Mouse (Mus musculus): Measurements from ENCODE around the gene Dgki. TPM values are rescaled to one million over a fixed set of nuclear protein-coding genes. Genes with fewer than 3 reads are reported as not detected.

Dgki gene
- total RNA-seq, 1 experiment: 0.94 TPM

DNA sequence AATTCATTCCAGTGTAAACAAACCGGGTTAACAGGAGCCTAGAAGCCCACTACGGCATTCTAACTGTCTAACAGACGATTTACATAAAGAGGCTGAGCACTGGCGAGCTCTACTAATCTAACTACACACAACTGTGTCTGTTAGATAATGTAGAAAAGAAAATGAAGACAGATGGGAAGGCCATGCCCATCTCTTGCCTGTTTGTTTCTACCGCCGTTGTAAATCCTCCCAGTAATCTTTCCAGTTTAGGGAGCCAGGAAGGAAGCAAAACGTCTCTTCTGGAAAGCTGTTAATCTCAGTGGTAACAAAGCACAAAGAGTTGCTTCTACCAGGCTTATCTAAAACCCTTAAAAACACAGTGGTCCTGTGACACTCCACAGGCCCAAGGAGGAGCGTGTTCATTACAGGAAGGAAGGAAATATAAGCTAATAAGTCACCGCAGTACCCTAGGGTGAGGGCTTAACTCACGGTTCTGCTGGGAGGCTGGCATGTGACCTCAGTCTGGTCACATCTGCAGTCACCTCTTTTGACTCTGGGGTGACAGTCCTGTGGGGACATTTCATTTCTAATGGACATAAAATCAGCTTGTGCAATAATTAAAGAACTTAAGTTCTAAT, 235.7 kb downstream of the Dgki start:
- Histone ChIP-seq H3K4me3 (ENCODE audit: insufficient read depth in 1 of 2, low read depth in 1 of 2, low read length in 2 of 2, poor library complexity in 1 of 2, severe bottlenecking in 1 of 2) (no peak overlapping the region), H3K9me3 (ENCODE audit: control insufficient read depth, insufficient read depth, low read depth, low read length) (no peaks in the 10 kb centered on the region), H3K4me1 (ENCODE audit: control insufficient read depth in 2 of 2, insufficient read depth in 2 of 2, low read length in 2 of 2, poor library complexity in 1 of 2) (no peaks in the 10 kb centered on the region), H3K36me3 (ENCODE audit: control insufficient read depth, insufficient read depth, low read length, poor library complexity, severe bottlenecking) (no peaks in the 10 kb centered on the region), H3K9ac (ENCODE audit: insufficient read depth, low read depth, low read length, poor library complexity, severe bottlenecking) (no peak overlapping the region), H3K27ac (ENCODE audit: insufficient read depth, low read depth, low read length, poor library complexity, severe bottlenecking) (no peak overlapping the region)
- TF ChIP-seq CHD2 (IDR thresholded peaks at IDR 0.05; ENCODE audit: low read depth, low read length) (no peak), ZNF384 (IDR thresholded peaks at IDR 0.05; ENCODE audit: low read depth, low read length) (no peak), MAFK (IDR thresholded peaks at IDR 0.05; ENCODE audit: insufficient read depth, low read depth, low read length) (no peak), ZC3H11A (IDR thresholded peaks at IDR 0.05; ENCODE audit: borderline replicate concordance, low read depth, low read length) (no peak), HCFC1 (IDR thresholded peaks at IDR 0.05; ENCODE audit: borderline replicate concordance, insufficient read depth, low read length) (no peak)
- in situ Hi-C loops (cut with MboI; ENCODE audit: low sequenced_read_pairs in 2 of 2, unreplicated experiment in 2 of 2): no loop called here
- DNase-seq (ENCODE audit: low read depth, low spot score): no peak

DNA sequence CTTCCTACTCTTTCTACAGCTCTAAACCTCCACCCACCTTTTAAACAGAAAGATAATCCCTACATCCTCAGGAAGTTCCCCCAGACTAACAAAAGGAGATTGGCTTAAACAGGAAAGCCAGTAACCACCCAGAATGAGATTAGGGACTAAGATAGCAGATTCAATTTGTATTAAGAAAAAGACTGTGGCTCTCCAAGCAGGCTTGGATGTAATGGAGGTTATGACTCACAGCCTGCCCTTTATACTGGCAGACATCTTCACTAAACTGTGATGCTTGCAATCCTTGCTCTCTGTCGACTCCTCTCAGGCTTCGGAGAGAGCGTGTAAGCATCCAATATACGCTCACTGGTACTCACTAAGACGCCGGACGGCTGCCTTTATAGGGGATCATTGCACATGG, 236.7 kb downstream of the Dgki start:
- Histone ChIP-seq H3K9me3 (ENCODE audit: control insufficient read depth, insufficient read depth, low read depth, low read length) (no peaks in the 10 kb centered on the region), H3K9ac (ENCODE audit: insufficient read depth, low read depth, low read length, poor library complexity, severe bottlenecking) (no peak overlapping the region), H3K36me3 (ENCODE audit: control insufficient read depth, insufficient read depth, low read length, poor library complexity, severe bottlenecking) (no peaks in the 10 kb centered on the region), H3K4me1 (ENCODE audit: control insufficient read depth in 2 of 2, insufficient read depth in 2 of 2, low read length in 2 of 2, poor library complexity in 1 of 2) (no peaks in the 10 kb centered on the region), H3K4me3 (ENCODE audit: insufficient read depth in 1 of 2, low read depth in 1 of 2, low read length in 2 of 2, poor library complexity in 1 of 2, severe bottlenecking in 1 of 2) (no peak overlapping the region), H3K27ac (ENCODE audit: insufficient read depth, low read depth, low read length, poor library complexity, severe bottlenecking) (no peak overlapping the region)
- TF ChIP-seq ZNF384 (IDR thresholded peaks at IDR 0.05; ENCODE audit: low read depth, low read length): no peak
- TF ChIP-seq HCFC1 (IDR thresholded peaks at IDR 0.05; ENCODE audit: borderline replicate concordance, insufficient read depth, low read length): no peak
- in situ Hi-C loops (cut with MboI; ENCODE audit: low sequenced_read_pairs in 2 of 2, unreplicated experiment in 2 of 2): no loop called here
- DNase-seq (ENCODE audit: low read depth, low spot score): no peak

DNA sequence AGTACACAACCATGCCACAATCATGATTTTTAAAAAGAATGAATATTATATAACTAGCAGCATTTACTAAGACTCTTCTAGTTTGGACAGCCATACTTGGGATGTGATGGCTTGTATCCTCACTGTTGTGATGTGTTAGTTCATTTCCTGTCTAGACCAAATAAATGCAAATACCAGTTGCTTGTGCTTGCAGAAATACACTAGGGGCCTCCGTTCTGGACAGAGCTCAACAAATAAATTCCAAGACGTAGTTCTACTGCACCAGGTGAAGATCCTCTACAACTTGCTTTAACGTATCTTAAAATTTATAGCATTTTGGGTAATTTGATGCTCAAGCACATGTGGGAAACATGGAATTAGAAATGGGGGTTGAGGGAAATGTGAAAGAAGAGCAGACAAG, 239.9 kb downstream of the Dgki start:
- in situ Hi-C loops (cut with MboI; ENCODE audit: low sequenced_read_pairs in 2 of 2, unreplicated experiment in 2 of 2): no loop called here
- no peak for DNase-seq (ENCODE audit: low read depth, low spot score)

DNA sequence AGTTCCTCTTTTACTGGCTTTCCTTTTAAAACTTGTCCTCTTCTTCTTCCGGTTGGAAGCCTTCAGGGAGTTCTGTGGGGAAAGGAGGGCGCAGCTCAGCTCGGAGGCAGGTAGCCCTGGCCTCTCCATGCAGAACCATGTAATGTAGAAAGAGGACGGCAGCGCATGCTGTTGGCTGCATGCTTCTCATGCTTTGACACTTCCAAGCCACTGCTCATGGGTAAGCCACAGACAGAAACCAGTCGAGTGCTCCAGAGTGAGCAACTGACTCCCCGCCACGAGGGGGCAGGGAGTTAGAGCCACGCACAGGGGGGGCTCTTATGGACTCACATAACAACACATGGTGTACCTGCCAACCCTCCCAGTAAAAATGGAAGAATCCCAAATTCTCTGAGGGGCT, 242.0 kb downstream of the Dgki start:
- no peak overlapping the region for H3K27ac ChIP-seq (ENCODE audit: insufficient read depth, low read depth, low read length, poor library complexity, severe bottlenecking)
- H3K9ac ChIP-seq (ENCODE audit: insufficient read depth, low read depth, low read length, poor library complexity, severe bottlenecking): no peak overlapping the region
- DNase-seq (ENCODE audit: low read depth, low spot score): no peak
- TF ChIP-seq MAFK (IDR thresholded peaks at IDR 0.05; ENCODE audit: insufficient read depth, low read depth, low read length) (no peak), ZC3H11A (IDR thresholded peaks at IDR 0.05; ENCODE audit: borderline replicate concordance, low read depth, low read length) (no peak), CHD2 (IDR thresholded peaks at IDR 0.05; ENCODE audit: low read depth, low read length) (no peak), ZNF384 (IDR thresholded peaks at IDR 0.05; ENCODE audit: low read depth, low read length) (no peak), HCFC1 (IDR thresholded peaks at IDR 0.05; ENCODE audit: borderline replicate concordance, insufficient read depth, low read length) (no peak)
- H3K4me1 ChIP-seq (ENCODE audit: control insufficient read depth in 2 of 2, insufficient read depth in 2 of 2, low read length in 2 of 2, poor library complexity in 1 of 2): no peaks in the 10 kb centered on the region
- in situ Hi-C loops (cut with MboI; ENCODE audit: low sequenced_read_pairs in 2 of 2, unreplicated experiment in 2 of 2): no loop called here
- H3K36me3 ChIP-seq (ENCODE audit: control insufficient read depth, insufficient read depth, low read length, poor library complexity, severe bottlenecking): no peaks in the 10 kb centered on the region
- H3K9me3 ChIP-seq (ENCODE audit: control insufficient read depth, insufficient read depth, low read depth, low read length): no peaks in the 10 kb centered on the region
- no peak overlapping the region for H3K4me3 ChIP-seq (ENCODE audit: insufficient read depth in 1 of 2, low read depth in 1 of 2, low read length in 2 of 2, poor library complexity in 1 of 2, severe bottlenecking in 1 of 2)

More for the DNA sequence above, 239.9 kb downstream of the Dgki start:
- no peak overlapping the region for H3K4me3 ChIP-seq (ENCODE audit: insufficient read depth in 1 of 2, low read depth in 1 of 2, low read length in 2 of 2, poor library complexity in 1 of 2, severe bottlenecking in 1 of 2)
- no peaks in the 10 kb centered on the region for H3K4me1 ChIP-seq (ENCODE audit: control insufficient read depth in 2 of 2, insufficient read depth in 2 of 2, low read length in 2 of 2, poor library complexity in 1 of 2)
- TF ChIP-seq ZC3H11A (IDR thresholded peaks at IDR 0.05; ENCODE audit: borderline replicate concordance, low read depth, low read length) (no peak), ZNF384 (IDR thresholded peaks at IDR 0.05; ENCODE audit: low read depth, low read length) (no peak), HCFC1 (IDR thresholded peaks at IDR 0.05; ENCODE audit: borderline replicate concordance, insufficient read depth, low read length) (no peak), MAFK (IDR thresholded peaks at IDR 0.05; ENCODE audit: insufficient read depth, low read depth, low read length) (no peak), CHD2 (IDR thresholded peaks at IDR 0.05; ENCODE audit: low read depth, low read length) (no peak)
- no peaks in the 10 kb centered on the region for H3K36me3 ChIP-seq (ENCODE audit: control insufficient read depth, insufficient read depth, low read length, poor library complexity, severe bottlenecking)
- H3K9me3 ChIP-seq (ENCODE audit: control insufficient read depth, insufficient read depth, low read depth, low read length): no peaks in the 10 kb centered on the region
- no peak overlapping the region for H3K27ac ChIP-seq (ENCODE audit: insufficient read depth, low read depth, low read length, poor library complexity, severe bottlenecking)
- no peak overlapping the region for H3K9ac ChIP-seq (ENCODE audit: insufficient read depth, low read depth, low read length, poor library complexity, severe bottlenecking)

DNA sequence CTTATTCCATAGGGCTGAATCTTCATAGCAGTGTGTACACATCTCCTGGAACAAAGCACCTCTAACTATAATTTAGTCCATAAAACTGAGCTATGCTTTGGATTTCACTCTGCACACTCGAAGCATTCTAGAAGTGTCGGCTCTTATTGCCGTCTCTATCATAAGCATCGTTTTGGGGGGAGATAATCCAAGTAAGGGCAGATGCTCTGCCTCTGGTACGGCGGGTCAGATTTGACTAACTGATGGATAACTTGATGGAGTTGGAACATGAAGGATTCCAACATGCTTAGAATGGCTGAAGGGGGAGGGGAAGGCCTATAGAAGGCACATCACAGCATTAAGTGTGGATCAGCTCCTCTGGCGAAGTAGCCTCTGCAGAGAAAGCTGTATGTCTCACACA, 242.4 kb downstream of the Dgki start:
- Histone ChIP-seq H3K27ac (ENCODE audit: insufficient read depth, low read depth, low read length, poor library complexity, severe bottlenecking) (no peak overlapping the region), H3K4me3 (ENCODE audit: insufficient read depth in 1 of 2, low read depth in 1 of 2, low read length in 2 of 2, poor library complexity in 1 of 2, severe bottlenecking in 1 of 2) (no peak overlapping the region), H3K36me3 (ENCODE audit: control insufficient read depth, insufficient read depth, low read length, poor library complexity, severe bottlenecking) (no peaks in the 10 kb centered on the region), H3K4me1 (ENCODE audit: control insufficient read depth in 2 of 2, insufficient read depth in 2 of 2, low read length in 2 of 2, poor library complexity in 1 of 2) (no peaks in the 10 kb centered on the region), H3K9me3 (ENCODE audit: control insufficient read depth, insufficient read depth, low read depth, low read length) (no peaks in the 10 kb centered on the region), H3K9ac (ENCODE audit: insufficient read depth, low read depth, low read length, poor library complexity, severe bottlenecking) (no peak overlapping the region)
- DNase-seq (ENCODE audit: low read depth, low spot score): no peak
- in situ Hi-C loops (cut with MboI; ENCODE audit: low sequenced_read_pairs in 2 of 2, unreplicated experiment in 2 of 2): no loop called here
- TF ChIP-seq MAFK (IDR thresholded peaks at IDR 0.05; ENCODE audit: insufficient read depth, low read depth, low read length) (no peak), ZC3H11A (IDR thresholded peaks at IDR 0.05; ENCODE audit: borderline replicate concordance, low read depth, low read length) (no peak), CHD2 (IDR thresholded peaks at IDR 0.05; ENCODE audit: low read depth, low read length) (no peak), ZNF384 (IDR thresholded peaks at IDR 0.05; ENCODE audit: low read depth, low read length) (no peak), HCFC1 (IDR thresholded peaks at IDR 0.05; ENCODE audit: borderline replicate concordance, insufficient read depth, low read length) (no peak)

All from ES-E14 (cell line).